Mouse (Mus musculus) layer of hippocampus, postnatal 25 days (tissue): ENCODE measurements around the gene Os9. TPM values are rescaled to one million over a fixed set of nuclear protein-coding genes. Genes with fewer than 3 reads are reported as not detected.
"Not testable (repeated sequence)": the region's sequence is repeated elsewhere in the genome, so short reads cannot be mapped to it uniquely, and the experiment has no call there.

Source experiments
- DNase-seq, 2 experiments: peaks; one replicate each; pipeline ENCODE4 v3.0.0; 2022; ENCODE audit warnings: mixed read lengths in 2 of 2, low spot score in 1 of 2; ENCODE audit errors: extremely low spot score in 1 of 2
- total RNA-seq, 2 experiments: library from RNA; stranded (reverse); gene quantifications; 2 replicates each; pipeline ENCODE4 v1.2.3; 2021

Gene Os9
- total RNA-seq, 2 experiments from 2014 or later = 105 to 107 TPM

DNA sequence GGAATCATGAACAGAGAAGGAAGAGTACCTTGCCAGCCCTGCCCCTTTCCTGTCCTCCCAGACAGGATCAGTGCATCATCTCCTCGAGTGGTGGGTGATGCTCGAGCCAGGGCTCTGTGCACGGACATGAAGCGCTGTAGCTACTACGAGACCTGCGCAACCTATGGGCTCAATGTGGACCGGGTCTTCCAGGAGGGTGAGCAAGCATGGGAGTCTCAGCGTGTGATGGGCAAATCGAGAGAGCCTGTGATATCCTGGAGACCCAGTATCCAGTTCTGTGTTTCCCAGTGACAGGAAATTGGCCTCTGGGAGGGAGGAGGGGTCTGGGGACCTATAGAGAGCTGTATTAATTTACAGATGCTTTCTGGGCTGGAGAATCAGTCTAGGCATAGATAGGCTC is 35.9 kb downstream of the Os9 start:
- DNase-seq = no peak

DNA sequence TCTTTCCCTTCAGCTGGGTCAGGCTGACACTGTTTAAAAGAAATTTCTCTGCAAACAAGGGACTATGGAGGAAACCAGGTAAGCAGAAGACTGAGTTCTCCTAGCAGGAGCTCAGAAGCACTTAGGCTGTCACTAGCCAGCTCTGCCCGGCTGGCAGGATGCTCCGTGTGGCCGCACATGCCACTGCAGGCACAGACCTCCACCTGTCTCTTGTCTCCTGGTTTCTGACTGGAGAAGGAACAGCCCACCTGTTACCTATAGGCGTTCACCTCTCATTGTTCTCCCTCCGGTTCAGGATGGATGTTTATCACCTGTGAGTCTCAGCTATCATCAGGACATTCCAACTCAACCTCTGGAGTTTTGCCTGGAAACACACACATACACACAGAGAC is 37.0 kb downstream of the Os9 start:
- DNase-seq = no peak

DNA sequence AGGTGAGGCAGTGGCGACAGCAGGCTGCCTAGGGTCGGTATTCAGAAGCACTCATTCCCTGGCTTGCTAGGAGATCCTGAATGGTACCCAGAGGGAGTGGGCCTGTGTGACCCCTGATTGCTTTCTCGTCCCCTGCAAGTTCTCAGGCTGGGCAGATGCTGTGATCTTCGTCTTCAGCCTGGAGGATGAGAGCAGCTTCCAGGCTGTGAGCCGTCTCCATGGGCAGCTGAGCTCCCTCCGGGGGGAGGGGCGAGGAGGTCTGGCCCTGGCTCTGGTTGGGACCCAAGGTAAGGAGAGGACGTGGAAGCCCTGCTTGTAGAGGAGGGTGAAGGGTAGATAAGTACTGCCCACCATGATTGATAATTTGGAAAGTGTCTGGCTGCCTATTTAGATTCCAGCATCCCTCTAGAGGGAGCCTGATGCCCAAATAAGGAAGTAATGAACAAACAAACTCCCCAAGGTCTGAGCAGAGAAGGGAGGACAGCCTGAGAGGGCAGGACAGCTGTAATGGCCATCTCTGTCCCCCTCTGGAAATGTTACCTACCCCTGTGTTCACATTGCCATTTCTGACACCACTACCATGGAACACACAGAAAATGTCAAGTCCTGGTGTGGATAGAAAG is 37.5 kb downstream of the Os9 start:
- no peak for DNase-seq

DNA sequence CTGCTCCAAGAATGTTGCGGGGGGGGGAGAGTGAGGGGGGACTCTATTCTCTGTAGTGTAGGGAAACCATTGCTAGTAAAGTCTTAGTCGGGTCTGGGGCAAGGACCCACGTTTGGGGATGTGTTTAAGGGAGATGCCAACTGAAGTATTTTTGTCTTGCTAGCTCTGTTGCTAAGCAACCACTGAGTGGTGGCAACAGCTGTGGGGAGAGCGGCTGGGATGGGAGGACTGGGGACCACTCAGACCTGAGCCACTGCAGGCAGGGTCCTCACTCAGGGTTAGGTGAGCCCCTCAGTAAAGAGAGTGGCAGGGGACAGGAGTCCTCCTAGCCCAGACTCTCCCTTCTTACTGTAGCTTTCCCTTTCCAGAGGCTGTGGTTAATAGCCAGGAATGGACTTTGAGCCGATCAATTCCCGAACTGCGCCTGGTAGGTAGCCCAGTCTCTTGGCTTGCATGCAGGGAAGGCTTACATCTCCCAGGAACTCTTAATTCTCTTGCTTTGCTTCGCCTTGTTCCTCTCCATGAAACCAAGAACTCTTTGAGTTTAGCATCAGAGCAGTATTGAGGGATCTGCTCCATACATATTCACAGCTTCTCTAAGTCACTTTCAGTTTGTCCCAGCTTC is 38.8 kb downstream of the Os9 start:
- no peak for DNase-seq

DNA sequence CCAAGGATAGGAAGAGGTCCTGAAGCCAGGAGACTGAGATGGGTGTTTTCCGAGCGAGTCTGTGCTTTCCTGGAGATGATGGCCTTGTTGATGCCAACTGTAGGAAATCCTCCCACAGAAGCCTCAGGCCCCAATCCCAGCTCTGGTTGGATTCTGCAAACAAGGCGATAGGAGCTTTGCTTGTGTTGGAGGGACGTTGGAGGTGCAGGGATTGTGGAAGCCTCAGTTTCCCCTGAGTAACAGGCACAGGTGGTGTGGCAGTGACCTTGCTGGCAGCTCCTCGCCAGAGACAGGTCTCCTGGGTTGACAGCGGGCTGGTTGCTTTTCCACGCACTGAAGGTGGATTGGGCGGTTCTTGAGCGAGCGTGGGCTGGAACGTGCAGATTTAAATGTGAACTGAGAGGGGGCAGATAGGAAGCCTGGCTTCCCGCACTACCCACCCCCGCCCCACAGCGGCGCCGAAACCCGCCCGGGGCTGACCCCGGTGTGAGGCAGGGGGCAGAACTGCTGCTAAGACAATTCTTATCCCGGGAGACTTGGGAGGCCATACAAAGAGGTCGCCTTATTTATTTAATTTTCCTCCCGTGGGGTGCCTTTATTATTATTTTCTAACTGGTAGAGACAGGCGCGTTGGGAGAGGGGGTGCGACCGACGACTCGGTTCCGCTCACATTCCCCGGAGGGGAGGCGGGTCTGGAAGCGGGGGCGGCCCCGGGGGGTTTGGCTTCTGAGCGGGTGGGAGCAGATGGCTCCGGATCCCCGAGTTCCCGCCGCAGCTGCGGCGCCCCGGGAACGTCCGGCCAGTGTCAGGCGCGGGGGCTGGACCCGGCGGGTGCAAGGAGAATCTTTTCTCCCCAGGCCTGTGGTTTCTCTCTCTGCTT is 39.8 kb downstream of the Os9 start:
- peak; percentile 55 to 57 for DNase-seq

DNA sequence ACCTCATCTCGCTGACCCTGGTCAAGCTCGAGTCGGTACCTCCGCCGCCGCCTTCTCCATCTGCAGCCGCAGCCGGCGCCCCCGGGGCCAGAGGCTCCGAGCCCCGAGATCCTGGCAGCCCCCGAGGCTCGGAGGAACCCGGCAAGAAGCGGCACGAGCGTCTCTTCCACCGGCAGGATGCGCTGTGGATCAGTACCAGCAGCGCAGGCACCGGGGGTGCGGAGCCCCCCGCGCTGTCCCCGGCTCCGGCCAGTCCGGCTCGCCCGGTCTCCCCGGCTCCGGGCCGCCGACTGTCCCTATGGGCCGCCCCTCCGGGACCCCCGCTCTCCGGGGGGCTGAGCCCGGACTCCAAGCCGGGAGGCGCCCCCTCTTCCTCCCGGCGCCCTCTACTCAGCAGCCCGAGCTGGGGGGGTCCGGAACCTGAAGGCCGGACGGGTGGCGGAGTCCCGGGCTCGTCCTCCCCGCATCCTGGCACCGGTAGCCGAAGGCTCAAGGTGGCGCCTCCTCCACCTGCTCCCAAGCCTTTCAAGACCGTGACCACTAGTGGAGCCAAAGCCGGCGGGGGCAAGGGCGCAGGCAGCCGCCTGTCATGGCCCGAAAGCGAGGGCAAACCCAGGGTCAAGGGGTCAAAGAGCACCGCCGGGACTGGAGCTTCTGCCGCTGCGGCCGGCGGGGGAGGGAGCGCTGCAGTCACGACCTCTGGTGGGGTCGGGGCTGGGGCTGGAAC is 41.1 kb downstream of the Os9 start:
- DNase-seq = peak; percentile 44 to 45

DNA sequence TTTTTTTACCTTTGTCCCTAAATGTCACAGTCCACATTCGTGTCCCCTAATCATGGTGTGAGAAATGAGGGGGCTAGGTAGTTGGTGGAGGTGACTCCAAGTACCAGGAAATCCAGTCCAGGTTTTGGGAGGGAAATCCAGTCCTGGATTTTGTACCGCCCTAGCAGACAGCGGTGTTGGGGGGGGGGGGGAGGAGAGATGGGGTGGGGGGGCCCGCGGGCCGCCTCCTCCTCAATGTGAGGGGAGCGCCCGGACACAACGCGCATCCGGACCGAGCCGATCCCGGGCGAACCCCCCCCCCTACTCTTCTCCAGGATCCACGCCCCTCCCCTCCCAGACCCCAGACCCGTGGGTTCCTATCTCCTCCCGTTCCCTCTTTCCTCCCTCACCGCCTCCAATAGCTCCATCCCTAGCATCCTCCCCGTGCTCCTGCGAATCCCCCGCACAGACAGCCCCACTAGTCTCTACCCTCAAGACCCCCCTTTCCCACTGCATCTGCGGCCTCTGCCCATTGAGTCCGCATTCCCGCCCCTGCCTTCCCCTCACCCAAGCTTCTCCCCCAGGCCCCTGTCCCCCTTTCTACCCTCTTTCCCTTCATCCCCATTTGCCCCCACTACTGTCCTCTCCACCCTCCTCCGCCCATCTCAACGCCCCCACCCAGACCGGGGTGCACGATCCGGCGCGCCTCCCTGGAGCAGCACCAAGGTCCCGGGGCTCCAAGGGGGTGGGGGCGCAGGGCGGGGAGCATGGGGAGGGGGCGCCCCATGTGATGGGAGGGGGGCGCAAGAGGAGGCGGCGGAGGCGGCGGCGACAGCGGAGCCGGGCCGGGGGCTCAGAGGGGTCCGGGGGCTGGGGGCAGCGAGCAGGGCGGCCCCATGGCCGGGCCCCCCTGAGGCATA is 42.0 kb downstream of the Os9 start:
- DNase-seq = peak; percentile 51 to 81

DNA sequence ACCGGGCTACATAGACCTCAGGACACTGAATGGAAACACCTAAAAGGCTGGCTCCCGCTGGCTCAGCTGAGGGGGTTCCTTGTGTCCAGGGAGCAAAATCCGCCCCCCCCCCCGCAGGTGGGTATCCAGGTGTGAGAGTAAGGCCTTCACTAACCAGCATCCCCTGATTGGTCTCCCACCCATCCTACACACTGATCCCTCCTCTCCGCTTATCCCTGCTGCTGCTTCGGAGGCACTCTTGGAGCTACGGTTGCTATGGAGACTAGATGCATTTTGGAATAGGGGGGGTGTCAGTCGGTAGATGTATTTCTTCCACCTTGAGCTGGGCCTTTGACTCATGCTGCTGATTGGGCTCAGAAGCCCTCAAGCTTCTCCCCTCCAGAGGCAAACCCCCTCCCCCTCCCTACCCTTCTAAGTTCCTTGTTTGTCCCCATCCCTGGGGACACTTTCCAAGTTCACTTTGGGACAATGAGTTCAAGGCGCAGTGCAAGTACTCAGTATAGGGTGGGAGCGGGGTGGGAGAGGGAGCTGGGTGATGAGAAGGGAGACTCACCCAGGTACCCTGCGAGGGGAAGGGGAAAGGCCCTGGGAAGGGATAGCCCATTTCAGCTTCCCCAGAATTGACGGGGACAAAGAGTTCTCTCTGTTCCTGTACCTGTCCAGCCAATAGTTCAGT is 42.8 kb downstream of the Os9 start:
- DNase-seq = no peak

DNA sequence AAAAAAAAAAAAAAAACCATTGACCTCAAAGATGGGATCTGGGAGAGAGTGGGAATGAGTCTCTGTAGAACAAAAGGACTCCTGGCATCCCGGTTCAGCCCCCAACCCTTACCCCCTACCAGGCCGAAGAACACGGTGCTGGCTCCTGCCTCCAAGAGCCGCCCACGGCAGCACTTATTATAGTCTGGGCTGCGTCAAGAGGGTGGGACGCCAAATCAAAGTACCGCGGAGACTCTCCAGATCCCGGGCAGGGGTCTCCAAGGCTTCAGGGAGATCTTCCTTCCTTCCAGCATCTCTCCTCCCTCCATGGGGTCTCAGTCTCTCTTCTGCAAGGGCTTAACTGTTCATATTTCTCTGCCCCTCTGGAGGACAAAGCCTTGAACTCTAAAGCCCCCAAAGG is 43.4 kb downstream of the Os9 start:
- DNase-seq = no peak

DNA sequence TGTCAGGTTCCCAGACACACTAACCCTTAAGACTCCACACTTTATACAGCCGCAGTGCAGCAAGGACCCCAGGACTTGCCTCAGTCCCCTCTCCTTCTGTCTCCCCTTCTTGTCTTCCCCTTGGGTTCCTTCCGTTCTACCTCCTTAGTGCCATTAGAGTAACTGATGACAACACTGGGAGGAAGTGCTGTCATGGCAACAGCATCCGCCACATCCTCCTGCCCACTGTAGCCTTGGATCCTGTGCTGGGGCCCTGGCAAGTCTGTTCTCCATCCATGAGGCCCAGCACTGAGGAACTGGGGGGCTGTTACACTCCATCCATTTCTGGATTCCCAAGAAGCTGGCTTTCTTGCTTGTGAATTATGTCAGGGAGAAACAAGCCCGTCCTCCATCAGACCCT is 44.8 kb downstream of the Os9 start:
- DNase-seq = no peak

DNA sequence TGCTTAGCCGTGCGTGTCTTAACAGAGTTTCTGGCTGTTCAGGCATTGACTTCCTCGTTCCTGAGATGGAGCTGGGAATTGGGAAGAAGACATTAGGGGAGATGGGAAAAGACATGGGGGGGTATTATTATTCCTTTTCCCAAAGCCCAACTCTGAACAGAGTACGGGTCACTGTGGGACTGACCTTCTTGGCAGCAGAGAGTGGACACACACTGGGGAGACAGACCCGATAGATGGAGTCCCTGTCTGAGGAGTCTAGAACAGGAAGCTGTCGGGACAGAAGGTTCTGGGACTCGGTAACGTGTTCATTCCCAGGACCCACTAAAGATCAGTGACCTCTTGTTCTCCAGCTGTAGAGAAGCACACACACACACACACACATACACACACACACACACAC is 45.3 kb downstream of the Os9 start:
- DNase-seq = no peak

DNA sequence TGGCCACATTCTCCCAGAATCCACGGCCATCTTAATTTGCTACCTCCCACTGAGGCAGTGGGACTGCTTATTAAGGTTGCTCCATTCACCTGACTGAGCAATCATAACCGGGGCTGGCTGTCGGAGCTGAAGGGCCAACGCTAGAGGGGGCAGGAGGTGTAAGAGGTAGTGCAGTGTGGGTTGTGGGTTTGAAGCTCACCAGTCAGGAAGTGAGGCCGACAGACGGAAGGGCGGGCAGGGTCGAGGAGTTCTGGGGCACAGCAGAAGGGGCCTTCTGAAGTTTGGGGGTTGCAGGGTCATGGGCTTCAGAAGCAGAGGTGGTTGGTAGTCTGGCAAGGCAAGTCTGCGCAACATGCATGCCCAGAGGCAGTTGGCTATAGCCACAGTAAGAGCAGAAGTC is 45.9 kb downstream of the Os9 start, which contains the start of gene Agap2:
Gene Agap2, plus strand, starts transcription at position 205 of the 400 bp plus-strand sequence.
- no peak for DNase-seq

DNA sequence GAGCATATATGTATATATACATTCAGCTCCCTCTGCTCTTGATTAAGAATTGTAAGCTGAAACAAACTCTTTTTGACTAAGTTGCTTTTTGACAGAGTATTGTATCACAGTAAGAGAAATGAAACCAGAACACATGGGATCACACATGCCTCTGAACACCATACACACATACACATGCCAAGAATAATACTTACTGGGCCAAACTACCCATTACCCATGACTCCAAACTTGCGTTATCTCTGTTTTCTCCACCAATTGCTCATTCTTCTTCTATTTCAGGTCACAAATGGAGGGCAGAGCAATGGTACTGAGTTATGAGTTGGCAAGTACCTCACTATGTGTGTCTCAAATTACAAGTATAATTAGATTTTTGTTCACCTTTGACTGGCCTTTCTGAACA is 47.0 kb downstream of the Os9 start:
- no peak for DNase-seq

DNA sequence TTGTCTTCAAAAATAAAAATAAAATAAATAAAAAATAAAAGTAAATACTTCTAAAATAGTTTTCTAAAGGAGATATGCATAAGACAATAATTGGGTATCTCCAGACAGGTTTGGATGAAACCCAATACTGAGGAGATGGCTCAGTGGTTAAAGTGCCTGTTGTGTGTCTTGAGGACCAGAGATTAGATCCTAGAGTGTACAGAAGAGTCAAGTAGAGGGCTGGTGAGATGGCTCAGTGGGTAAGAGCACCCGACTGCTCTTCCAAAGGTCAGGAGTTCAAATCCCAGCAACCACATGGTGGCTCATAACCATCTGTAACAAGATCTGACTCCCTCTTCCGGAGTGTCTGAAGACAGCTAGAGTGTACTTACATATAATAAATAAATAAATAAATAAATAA is 48.0 kb downstream of the Os9 start:
- DNase-seq = not testable (repeated sequence)

DNA sequence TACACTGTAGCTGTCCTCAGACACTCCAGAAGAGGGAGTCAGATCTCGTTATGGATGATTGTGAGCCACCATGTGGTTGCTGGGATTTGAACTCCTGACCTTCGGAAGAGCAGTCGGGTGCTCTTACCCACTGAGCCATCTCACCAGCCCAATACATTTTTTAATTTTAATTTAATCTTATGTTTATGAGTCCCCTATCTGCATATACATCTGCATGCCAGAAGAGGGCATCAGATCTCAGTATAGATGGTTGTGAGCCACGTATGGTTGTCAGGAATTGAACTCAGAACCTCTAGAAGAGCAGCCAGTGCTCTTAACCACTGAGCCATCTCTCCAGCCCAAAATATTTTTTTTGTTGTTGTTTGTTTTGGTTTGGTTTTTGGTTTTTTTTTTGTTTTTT is 48.7 kb downstream of the Os9 start:
- DNase-seq = not testable (repeated sequence)

DNA sequence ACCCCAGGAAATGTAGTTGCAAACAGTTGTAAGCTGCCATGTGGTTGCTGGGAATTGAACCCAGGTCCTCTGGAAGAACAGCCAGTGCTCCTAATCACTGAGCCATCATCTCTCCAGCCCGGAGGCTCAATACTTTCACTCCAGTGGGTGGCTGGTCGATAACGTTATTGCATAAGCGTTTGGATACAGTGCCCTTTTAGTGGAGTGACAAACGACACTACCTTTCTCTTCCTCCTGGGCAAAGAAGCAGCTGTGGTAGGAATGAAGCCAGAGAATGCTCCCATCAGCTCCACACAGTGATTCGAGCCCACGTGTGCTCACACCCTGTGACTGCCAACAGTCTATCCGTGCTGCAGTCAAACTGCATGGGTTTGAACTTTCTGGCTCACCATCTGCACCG is 49.7 kb downstream of the Os9 start:
- no peak for DNase-seq

DNA sequence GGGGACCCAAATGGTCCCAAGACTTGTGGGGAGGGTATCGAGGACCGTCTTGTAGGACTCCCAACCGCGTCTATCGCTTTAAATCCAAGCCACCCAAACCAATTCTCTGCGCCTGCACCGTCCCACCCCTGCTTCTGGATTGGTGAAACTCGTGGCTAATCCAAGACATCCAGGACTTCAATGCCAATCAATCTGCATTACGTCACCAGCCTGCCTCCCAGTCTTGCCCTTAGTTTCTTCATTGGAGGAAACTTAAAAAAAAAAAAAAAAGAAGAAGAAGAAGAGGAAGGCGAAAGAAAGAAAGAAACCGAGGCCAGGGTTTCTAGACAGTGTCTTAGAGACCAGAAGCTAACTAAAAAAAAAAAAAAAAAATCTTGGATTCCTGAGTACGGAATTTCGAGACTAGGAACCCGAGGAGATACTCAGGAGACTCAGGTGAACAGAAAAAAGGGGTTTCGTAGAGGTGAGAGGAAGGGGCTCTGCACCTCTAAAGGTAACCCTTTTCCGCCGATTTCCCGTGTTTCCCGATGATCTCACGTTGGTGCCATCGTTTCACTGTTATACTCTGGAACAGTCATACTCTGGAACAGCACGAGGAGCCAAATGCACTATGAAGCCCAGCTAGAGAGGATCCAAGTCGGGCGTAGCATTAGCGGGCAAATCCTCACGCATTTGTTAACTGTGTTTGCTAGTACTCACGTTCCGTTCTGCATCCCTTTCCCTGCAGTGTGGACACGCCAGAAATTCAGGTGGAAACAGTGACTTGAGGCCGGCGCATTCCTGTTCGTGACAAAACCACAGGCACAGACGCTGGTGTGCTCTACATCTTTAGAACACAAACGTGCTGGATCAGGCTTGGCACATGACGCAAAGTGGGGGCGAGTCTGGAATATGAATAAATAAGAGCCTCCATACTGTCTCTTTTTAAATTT is 50.5 kb downstream of the Os9 start, which contains the start of gene Tspan31:
Gene Tspan31, minus strand, starts transcription at position 75 of the 932 bp plus-strand sequence.
- DNase-seq = peak; percentile 74 to 77
